Mouse (Mus musculus): ENCODE data around the gene Wwox.
A peak's percentile ranks its signal among the peaks of the same experiment; 100 is the strongest.

Wwox gene

GRCm38 (mm10) chr8:114670801-114671200 is 231.3 kb downstream of the Wwox start:
- no peak for DNase-seq (ENCODE audit: low spot score in 2 of 2)

- DNase-seq (ENCODE audit: low spot score in 2 of 2), result peak in 1 of 2 experiments; percentile 61
These were observed 231.8 kb downstream of the Wwox start for GRCm38 (mm10) chr8:114671237-114671674.

- no peak for DNase-seq (ENCODE audit: low spot score in 2 of 2)
These were observed 234.0 kb downstream of the Wwox start for GRCm38 (mm10) chr8:114673416-114673815.

GRCm38 (mm10) chr8:114675151-114675550 is 235.7 kb downstream of the Wwox start:
- no peak for DNase-seq (ENCODE audit: low spot score in 2 of 2)

- no peak for DNase-seq (ENCODE audit: low spot score in 2 of 2)
These were observed 237.5 kb downstream of the Wwox start for GRCm38 (mm10) chr8:114676918-114677317.

GRCm38 (mm10) chr8:114677551-114678127 is 238.2 kb downstream of the Wwox start:
- DNase-seq (ENCODE audit: low spot score in 2 of 2), result no peak

GRCm38 (mm10) chr8:114679386-114680098 is 240.1 kb downstream of the Wwox start:
- no peak for DNase-seq (ENCODE audit: low spot score in 2 of 2)

GRCm38 (mm10) chr8:114681136-114681535 is 241.7 kb downstream of the Wwox start:
- no peak for DNase-seq (ENCODE audit: low spot score in 2 of 2)

- no peak for DNase-seq (ENCODE audit: low spot score in 2 of 2)
These were observed 242.7 kb downstream of the Wwox start for GRCm38 (mm10) chr8:114682166-114682565.

GRCm38 (mm10) chr8:114684046-114684702 is 244.7 kb downstream of the Wwox start:
- DNase-seq (ENCODE audit: low spot score in 2 of 2), result peak in 1 of 2 experiments; percentile 35

- no peak for DNase-seq (ENCODE audit: low spot score in 2 of 2)
These were observed 247.0 kb downstream of the Wwox start for GRCm38 (mm10) chr8:114686462-114686861.

GRCm38 (mm10) chr8:114688732-114689131 is 249.3 kb downstream of the Wwox start:
- no peak for DNase-seq (ENCODE audit: low spot score in 2 of 2)

GRCm38 (mm10) chr8:114694566-114695198 is 255.2 kb downstream of the Wwox start:
- no peak for DNase-seq (ENCODE audit: low spot score in 2 of 2)

- no peak for DNase-seq (ENCODE audit: low spot score in 2 of 2)
These were observed 264.1 kb downstream of the Wwox start for GRCm38 (mm10) chr8:114703517-114703916.

GRCm38 (mm10) chr8:114707538-114708138 is 268.2 kb downstream of the Wwox start:
- no peak for DNase-seq (ENCODE audit: low spot score in 2 of 2)

GRCm38 (mm10) chr8:114715318-114716070 is 276.0 kb downstream of the Wwox start:
- DNase-seq (ENCODE audit: low spot score in 2 of 2), result no peak

GRCm38 (mm10) chr8:114716546-114717255 is 277.2 kb downstream of the Wwox start:
- DNase-seq (ENCODE audit: low spot score in 2 of 2), result no peak

GRCm38 (mm10) chr8:114718821-114719220 is 279.4 kb downstream of the Wwox start:
- no peak for DNase-seq (ENCODE audit: low spot score in 2 of 2)

- no peak for DNase-seq (ENCODE audit: low spot score in 2 of 2)
These were observed 283.2 kb downstream of the Wwox start for GRCm38 (mm10) chr8:114722611-114723010.
